In genomic region chr19:55800059-55800458, GRCm38 (mm10) we compare ENCODE assay signal across 26 mouse cellular contexts. TPM values are rescaled to one million over a fixed set of nuclear protein-coding genes. Genes with fewer than 3 reads are reported as not detected.
A peak's percentile ranks its signal among the peaks of the same experiment; 100 is the strongest.
DNase-seq lines count a peak whose midpoint lies in the region; ATAC-seq and TF ChIP-seq lines count a peak whose summit lies in the region.
"Had no signal": no experiment of that assay in that cellular context is flagged by ENCODE, and none has a peak within 500 bp of the region (broad histone marks: within the 10 kb centered on the region; RNA-seq: fewer than 3 reads in every experiment).

No protein-coding gene starts in this region.

- ATAC-seq in lung, embryonic 14.5 days (ENCODE audit: insufficient read depth): peak; percentile 60; the same call in 1 of the 2 replicates
- ATAC-seq in lung, embryonic 16.5 days (ENCODE audit: low read depth): peak; percentile 63
- ATAC-seq: activated CD4-positive, CD25-positive, alpha-beta regulatory T cell, adult 4 months; CD4-positive, CD25-positive, alpha-beta regulatory T cell, adult 4 months; forebrain, embryonic 14.5 days; forebrain, embryonic 16.5 days; Patski had no signal

- no peak overlapping the region for H3K4me2 ChIP-seq in lung, embryonic 14.5 days
- H3K4me2 ChIP-seq in lung, embryonic 16.5 days (ENCODE audit: low read depth, low read length): no peak overlapping the region
- H3K4me2 ChIP-seq: embryonic facial prominence, embryonic 12.5 days; forebrain, embryonic 12.5 days had no signal

- no peak for DNase-seq in lung, embryonic 14.5 days
- DNase-seq in lung, postnatal 10 days: no peak
- DNase-seq in lung, postnatal 4 days: no peak
- no peak for DNase-seq in thymus, postnatal 0 days (ENCODE audit: low spot score)
- DNase-seq: adrenal gland, adult 8-10 months; adrenal gland, postnatal 14 days; adrenal gland, postnatal 36 days; B cell, adult 2 months; cerebellum, adult 11-12 months; cerebellum, adult 2 months; cerebellum, adult 9-10 months; cerebellum, postnatal 10 days; cerebellum, postnatal 25 days had no signal

- 62% methylated on average over 4 of the region's 4 CpGs for WGBS in lung, embryonic 14.5 days
- 57% methylated on average over 4 of the region's 4 CpGs for WGBS in lung, embryonic 16.5 days

- peaks cover 5% of the 10 kb centered on the region; the same call in 1 of the 2 replicates for H3K4me1 ChIP-seq in lung, embryonic 14.5 days (ENCODE audit: insufficient read depth)
- peaks cover 8% of the 10 kb centered on the region for H3K4me1 ChIP-seq in lung, embryonic 16.5 days (replicated peaks; ENCODE audit: control insufficient read depth, insufficient read depth, low read length)
- H3K4me1 ChIP-seq in embryonic fibroblast, embryonic 13.5 days (ENCODE audit: control insufficient read depth, insufficient read depth, low read length): peaks cover 9% of the 10 kb centered on the region

- TF ChIP-seq POLR2A in embryonic fibroblast, embryonic 13.5 days (IDR thresholded peaks at IDR 0.05; ENCODE audit: low read depth, low read length): no peak

- H3K27ac ChIP-seq in lung, embryonic 14.5 days (ENCODE audit: low read depth): no peak overlapping the region
- no peak overlapping the region for H3K27ac ChIP-seq in lung, embryonic 16.5 days (ENCODE audit: low read length)
- peak overlapping the region; percentile 53; the same call in 1 of the 2 replicates for H3K27ac ChIP-seq in embryonic fibroblast, embryonic 13.5 days (ENCODE audit: insufficient read depth, low read length)
- H3K27ac ChIP-seq: embryonic facial prominence, embryonic 10.5 days; embryonic facial prominence, embryonic 12.5 days; forebrain, embryonic 10.5 days; forebrain, embryonic 12.5 days had no signal

- TF ChIP-seq CTCF in lung, embryonic 14.5 days (IDR thresholded peaks at IDR 0.05; ENCODE audit: low read depth): no peak
- no peak for TF ChIP-seq CTCF in embryonic fibroblast, embryonic 13.5 days (IDR thresholded peaks at IDR 0.05; ENCODE audit: borderline replicate concordance, insufficient read depth, low read length)

- H3K27me3 ChIP-seq in lung, embryonic 14.5 days (ENCODE audit: insufficient read depth, low read length): no peaks in the 10 kb centered on the region
- no peaks in the 10 kb centered on the region; the same call in 1 of the 2 replicates for H3K27me3 ChIP-seq in lung, embryonic 16.5 days (ENCODE audit: control insufficient read depth, insufficient read depth, low read depth, low read length)
- H3K27me3 ChIP-seq: embryonic facial prominence, embryonic 12.5 days; forebrain, embryonic 12.5 days; Patski had no signal

- no peak overlapping the region for H3K4me3 ChIP-seq in lung, embryonic 14.5 days (ENCODE audit: low read depth, low read length)
- H3K4me3 ChIP-seq in lung, embryonic 16.5 days (ENCODE audit: low read length): no peak overlapping the region
- H3K4me3 ChIP-seq in embryonic fibroblast, embryonic 13.5 days (ENCODE audit: insufficient read depth, low read length): no peak overlapping the region
- H3K4me3 ChIP-seq: embryonic facial prominence, embryonic 10.5 days; embryonic facial prominence, embryonic 12.5 days; erythroblast, embryonic 14.5 days; forebrain, embryonic 10.5 days; forebrain, embryonic 12.5 days had no signal

- no peaks in the 10 kb centered on the region for H3K9me3 ChIP-seq in lung, embryonic 14.5 days (ENCODE audit: low read depth, low read length)
- no peaks in the 10 kb centered on the region for H3K9me3 ChIP-seq in lung, embryonic 16.5 days (ENCODE audit: control insufficient read depth, low read length)
- H3K9me3 ChIP-seq: embryonic facial prominence, embryonic 10.5 days; embryonic facial prominence, embryonic 12.5 days; forebrain, embryonic 10.5 days; forebrain, embryonic 12.5 days had no signal

- H3K9ac ChIP-seq in lung, embryonic 14.5 days: no peak overlapping the region
- H3K9ac ChIP-seq in lung, embryonic 16.5 days (ENCODE audit: low read length): no peak overlapping the region
- H3K9ac ChIP-seq: embryonic facial prominence, embryonic 12.5 days; forebrain, embryonic 12.5 days had no signal

- H3K36me3 ChIP-seq in lung, embryonic 14.5 days (ENCODE audit: insufficient read depth): 0 out of 2 replicates have a peak, but pooled peaks cover 3% of the 10 kb centered on the region
- no peaks in the 10 kb centered on the region for H3K36me3 ChIP-seq in lung, embryonic 16.5 days (ENCODE audit: control insufficient read depth, insufficient read depth, low read length)
- H3K36me3 ChIP-seq: forebrain, embryonic 12.5 days; G1E had no signal

RNA-seq across cellular contexts. Expression of gene Tcf7l2, which starts 58.4 kb away (rescaled TPM):
- polyA plus RNA-seq in lung, embryonic 14.5 days (2014; fragmentation: Nextera tagmentation; extraction: Ambion mirVana): 57.1 and 58.5 TPM in 2 replicates
- polyA plus RNA-seq in lung, embryonic 16.5 days (2015; fragmentation: Nextera tagmentation; extraction: Ambion mirVana): 41.0 and 50.7 TPM in 2 replicates
- 29.8 and 41.1 TPM in 2 replicates for polyA plus RNA-seq in embryonic fibroblast, embryonic 13.5 days (2011; ENCODE audit: insufficient read length, low read depth, missing spikeins)
- polyA plus RNA-seq in thymus, postnatal 0 days (2015; fragmentation: Nextera tagmentation; extraction: Ambion mirVana): 12.8 and 14.1 TPM in 2 replicates
